Mouse (Mus musculus) v-Abl transformed pro-B cells (cell line): Measurements from ENCODE around the gene Pirt.

ENCODE experiments used
- in situ Hi-C, 2 experiments: fragments of 400-800 bp; cut with MboI; formaldehyde crosslinking; loops; one replicate each; pipeline ENCODE4 v1.15.1; 2025; ENCODE audit not compliant: unreplicated experiment in 2 of 2

The Pirt gene

GRCm38 (mm10) chr11:66945224-66945767, 33.5 kb downstream of the Pirt start:
- in situ Hi-C loops: no loop called here

- in situ Hi-C loops: no loop called here
These were observed 34.7 kb downstream of the Pirt start for GRCm38 (mm10) chr11:66946521-66946920.

- in situ Hi-C loops: no loop called here
These were observed 35.1 kb downstream of the Pirt start for GRCm38 (mm10) chr11:66946922-66947321.

- in situ Hi-C loops: no loop called here
These were observed 44.5 kb downstream of the Pirt start, which contains the start of gene Tmem238l for GRCm38 (mm10) chr11:66956303-66956702. Tmem238l (plus strand) TSS chr11:66956638.

- in situ Hi-C loops: no loop called here
These were observed 49.0 kb downstream of the Pirt start for GRCm38 (mm10) chr11:66960797-66961196.

GRCm38 (mm10) chr11:66961447-66962176, 49.8 kb downstream of the Pirt start:
- in situ Hi-C loops: no loop called here

GRCm38 (mm10) chr11:66963462-66963861, 51.7 kb downstream of the Pirt start:
- in situ Hi-C loops: no loop called here

GRCm38 (mm10) chr11:66966500-66967116, 54.8 kb downstream of the Pirt start:
- in situ Hi-C loops: no loop called here

GRCm38 (mm10) chr11:66968575-66968974, 56.8 kb downstream of the Pirt start:
- in situ Hi-C loops: no loop called here

GRCm38 (mm10) chr11:66973507-66973906, 61.7 kb downstream of the Pirt start:
- in situ Hi-C loops: no loop called here

- in situ Hi-C loops: no loop called here
These were observed 64.0 kb downstream of the Pirt start for GRCm38 (mm10) chr11:66975606-66976330.
